Mouse (Mus musculus): ENCODE measurements around the gene 4933417A18Rik. TPM values are rescaled to one million over a fixed set of nuclear protein-coding genes. Genes with fewer than 3 reads are reported as not detected.
A peak's percentile ranks its signal among the peaks of the same experiment; 100 is the strongest.
"Not testable (repeated sequence)": the region's sequence is repeated elsewhere in the genome, so short reads cannot be mapped to it uniquely, and the experiment has no call there.

Gene 4933417A18Rik
- polyA plus RNA-seq, 1 experiment from 2014 or later = not detected

- H3K27ac ChIP-seq (ENCODE audit: low read depth, low read length) = no peak overlapping the region
- 84% methylated on average over 10 of the region's 10 CpGs for WGBS
- H3K4me2 ChIP-seq (ENCODE audit: low read depth, low read length, severe bottlenecking) = no peak overlapping the region
- no peak overlapping the region for H3K9ac ChIP-seq (ENCODE audit: low read length)
- ATAC-seq (replicated peaks; ENCODE audit: low FRiP score) (no peak), DNase-seq (ENCODE audit: low spot score) (no peak)
- no peaks in the 10 kb centered on the region for H3K27me3 ChIP-seq (ENCODE audit: control insufficient read depth, insufficient read depth, low read length)
- no peaks in the 10 kb centered on the region for H3K9me3 ChIP-seq (ENCODE audit: control insufficient read depth, low read length)
- H3K4me3 ChIP-seq (ENCODE audit: low read depth, low read length) = no peak overlapping the region
- no peaks in the 10 kb centered on the region for H3K36me3 ChIP-seq (ENCODE audit: control insufficient read depth, insufficient read depth, low read length)
- no peaks in the 10 kb centered on the region for H3K4me1 ChIP-seq (replicated peaks; ENCODE audit: control insufficient read depth, insufficient read depth, low read length)
Measured at GRCm38 (mm10) chr13:34934931-34935644, 10.9 kb downstream of the 4933417A18Rik start.

GRCm38 (mm10) chr13:34942370-34942769 is 18.2 kb downstream of the 4933417A18Rik start:
- no peaks in the 10 kb centered on the region for H3K9me3 ChIP-seq (ENCODE audit: control insufficient read depth, low read length)
- H3K4me1 ChIP-seq (replicated peaks; ENCODE audit: control insufficient read depth, insufficient read depth, low read length) = no peaks in the 10 kb centered on the region
- DNase-seq (ENCODE audit: low spot score) (no peak), ATAC-seq (replicated peaks; ENCODE audit: low FRiP score) (no peak)
- no peak overlapping the region for H3K9ac ChIP-seq (ENCODE audit: low read length)
- H3K27me3 ChIP-seq (ENCODE audit: control insufficient read depth, insufficient read depth, low read length) = no peaks in the 10 kb centered on the region
- H3K4me2 ChIP-seq (ENCODE audit: low read depth, low read length, severe bottlenecking) = no peak overlapping the region
- H3K36me3 ChIP-seq (ENCODE audit: control insufficient read depth, insufficient read depth, low read length) = no peaks in the 10 kb centered on the region
- no peak overlapping the region for H3K27ac ChIP-seq (ENCODE audit: low read depth, low read length)
- no peak overlapping the region for H3K4me3 ChIP-seq (ENCODE audit: low read depth, low read length)

- H3K9ac ChIP-seq (ENCODE audit: low read length); H3K4me1 ChIP-seq (replicated peaks; ENCODE audit: control insufficient read depth, insufficient read depth, low read length); DNase-seq (ENCODE audit: low spot score); H3K4me3 ChIP-seq (ENCODE audit: low read depth, low read length); ATAC-seq (replicated peaks; ENCODE audit: low FRiP score); H3K9me3 ChIP-seq (ENCODE audit: control insufficient read depth, low read length); H3K27ac ChIP-seq (ENCODE audit: low read depth, low read length); H3K4me2 ChIP-seq (ENCODE audit: low read depth, low read length, severe bottlenecking); H3K27me3 ChIP-seq (ENCODE audit: control insufficient read depth, insufficient read depth, low read length); H3K36me3 ChIP-seq (ENCODE audit: control insufficient read depth, insufficient read depth, low read length): not testable (repeated sequence)
- 96% methylated on average over 2 of the region's 2 CpGs for WGBS
Measured at GRCm38 (mm10) chr13:34951437-34951836, 27.2 kb downstream of the 4933417A18Rik start.

GRCm38 (mm10) chr13:34956901-34957300 is 32.7 kb downstream of the 4933417A18Rik start:
- Histone ChIP-seq H3K27ac (ENCODE audit: low read depth, low read length) (no peak overlapping the region), H3K9me3 (ENCODE audit: control insufficient read depth, low read length) (no peaks in the 10 kb centered on the region), H3K36me3 (ENCODE audit: control insufficient read depth, insufficient read depth, low read length) (no peaks in the 10 kb centered on the region), H3K4me1 (replicated peaks; ENCODE audit: control insufficient read depth, insufficient read depth, low read length) (no peaks in the 10 kb centered on the region), H3K27me3 (ENCODE audit: control insufficient read depth, insufficient read depth, low read length) (no peaks in the 10 kb centered on the region), H3K4me3 (ENCODE audit: low read depth, low read length) (no peak overlapping the region), H3K4me2 (ENCODE audit: low read depth, low read length, severe bottlenecking) (no peak overlapping the region), H3K9ac (ENCODE audit: low read length) (no peak overlapping the region)
- WGBS = 88% methylated on average over 4 of the region's 4 CpGs
- DNase-seq (ENCODE audit: low spot score) (no peak), ATAC-seq (replicated peaks; ENCODE audit: low FRiP score) (no peak)

GRCm38 (mm10) chr13:34958158-34958557 is 33.9 kb downstream of the 4933417A18Rik start:
- DNase-seq (ENCODE audit: low spot score); H3K4me2 ChIP-seq (ENCODE audit: low read depth, low read length, severe bottlenecking); H3K27ac ChIP-seq (ENCODE audit: low read depth, low read length); H3K4me3 ChIP-seq (ENCODE audit: low read depth, low read length); H3K36me3 ChIP-seq (ENCODE audit: control insufficient read depth, insufficient read depth, low read length); H3K4me1 ChIP-seq (replicated peaks; ENCODE audit: control insufficient read depth, insufficient read depth, low read length); H3K27me3 ChIP-seq (ENCODE audit: control insufficient read depth, insufficient read depth, low read length); H3K9me3 ChIP-seq (ENCODE audit: control insufficient read depth, low read length); ATAC-seq (replicated peaks; ENCODE audit: low FRiP score); H3K9ac ChIP-seq (ENCODE audit: low read length): not testable (repeated sequence)
- WGBS = 83% methylated on average over 3 of the region's 3 CpGs

DNA sequence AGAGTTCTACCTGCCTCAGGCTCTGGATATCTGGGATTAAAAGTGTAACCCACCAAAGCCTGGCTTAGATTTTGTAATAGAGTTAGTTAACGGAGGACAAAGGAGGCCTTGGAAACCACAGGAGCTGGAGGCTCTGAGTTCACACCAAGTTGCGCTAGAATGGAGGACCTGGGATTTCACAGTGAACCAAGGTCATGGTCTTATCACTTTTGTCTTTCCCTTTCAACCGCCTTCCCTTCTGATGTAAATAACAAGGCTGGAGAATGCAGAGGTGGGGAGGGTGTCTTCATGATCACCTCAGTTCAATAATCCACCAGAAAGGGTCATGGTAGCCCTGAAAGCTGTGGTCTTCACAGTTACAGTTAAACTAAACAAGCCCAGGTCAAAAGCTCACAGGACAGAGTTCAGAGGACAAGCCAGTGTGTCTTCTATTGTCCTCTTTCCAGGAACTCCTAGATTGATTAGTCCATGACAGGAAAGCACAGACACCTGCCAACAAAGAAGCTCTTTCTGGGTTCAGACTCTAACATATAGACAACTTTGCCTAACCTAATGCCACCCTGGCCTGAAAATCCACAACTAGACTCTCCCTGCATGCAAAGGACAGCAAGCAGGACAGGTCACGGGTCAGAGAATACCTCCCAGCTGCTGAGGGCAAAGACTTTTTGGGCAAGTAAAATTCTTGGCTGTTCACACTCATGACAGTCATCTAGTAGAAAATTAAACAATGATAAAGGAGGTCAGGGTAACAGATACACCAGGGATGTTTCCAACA is 37.0 kb downstream of the 4933417A18Rik start:
- Histone ChIP-seq H3K4me1 (replicated peaks; ENCODE audit: control insufficient read depth, insufficient read depth, low read length) (0 out of 2 replicates have a peak, but pooled peaks cover 3% of the 10 kb centered on the region), H3K9me3 (ENCODE audit: control insufficient read depth, low read length) (no peaks in the 10 kb centered on the region), H3K27ac (ENCODE audit: low read depth, low read length) (no peak overlapping the region), H3K36me3 (ENCODE audit: control insufficient read depth, insufficient read depth, low read length) (no peaks in the 10 kb centered on the region), H3K9ac (ENCODE audit: low read length) (no peak overlapping the region), H3K4me3 (ENCODE audit: low read depth, low read length) (no peak overlapping the region), H3K4me2 (ENCODE audit: low read depth, low read length, severe bottlenecking) (no peak overlapping the region), H3K27me3 (ENCODE audit: control insufficient read depth, insufficient read depth, low read length) (peaks cover 11% of the 10 kb centered on the region)
- 83% methylated on average over 4 of the region's 4 CpGs for WGBS
- DNase-seq (ENCODE audit: low spot score) (no peak), ATAC-seq (replicated peaks; ENCODE audit: low FRiP score) (no peak)

- Histone ChIP-seq H3K4me2 (ENCODE audit: low read depth, low read length, severe bottlenecking) (peak within 1 kb of the TSS; percentile 68), H3K36me3 (ENCODE audit: control insufficient read depth, insufficient read depth, low read length) (no peaks in the 10 kb centered on the region), H3K4me1 (replicated peaks; ENCODE audit: control insufficient read depth, insufficient read depth, low read length) (0 out of 2 replicates have a peak, but pooled peaks cover 3% of the 10 kb centered on the region), H3K4me3 (ENCODE audit: low read depth, low read length) (peak within 1 kb of the TSS; percentile 35), H3K27ac (ENCODE audit: low read depth, low read length) (no peak within 1 kb of the TSS), H3K9me3 (ENCODE audit: control insufficient read depth, low read length) (no peaks in the 10 kb centered on the region), H3K9ac (ENCODE audit: low read length) (peak within 1 kb of the TSS; percentile 20), H3K27me3 (ENCODE audit: control insufficient read depth, insufficient read depth, low read length) (peaks cover 11% of the 10 kb centered on the region)
- 3% methylated on average over 32 of the region's 32 CpGs for WGBS
- DNase-seq (ENCODE audit: low spot score) = peak; percentile 57
- peak; percentile 64 for ATAC-seq (replicated peaks; ENCODE audit: low FRiP score)
Measured at GRCm38 (mm10) chr13:34963511-34964397, 39.5 kb downstream of the 4933417A18Rik start, which contains the start of gene Eci3. TSS of gene Eci3 (minus strand) at chr13:34963810.

DNA sequence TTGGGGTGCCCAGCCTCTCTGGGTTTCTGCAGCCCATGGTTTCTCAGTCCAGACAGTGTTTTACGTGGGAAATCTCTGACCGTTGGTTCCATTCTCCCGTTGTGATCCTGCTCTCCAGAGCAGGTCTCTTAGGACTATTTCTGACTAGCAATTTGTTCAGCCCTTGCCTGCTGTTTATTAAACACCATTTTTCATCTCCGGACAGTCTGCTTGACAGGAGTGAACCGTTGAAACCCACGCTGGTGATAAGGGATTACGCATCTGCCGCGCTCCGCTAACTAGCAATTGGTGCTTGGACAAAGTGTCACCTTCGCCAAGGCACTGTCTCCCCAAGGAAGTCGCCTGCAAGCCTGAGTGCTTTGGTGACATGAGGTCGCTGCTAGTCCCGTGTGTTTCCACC is 40.2 kb downstream of the 4933417A18Rik start:
- Histone ChIP-seq H3K4me2 (ENCODE audit: low read depth, low read length, severe bottlenecking) (peak overlapping the region; percentile 68), H3K9ac (ENCODE audit: low read length) (no peak overlapping the region; the same call in 1 of the 2 replicates), H3K4me1 (replicated peaks; ENCODE audit: control insufficient read depth, insufficient read depth, low read length) (0 out of 2 replicates have a peak, but pooled peaks cover 3% of the 10 kb centered on the region), H3K27me3 (ENCODE audit: control insufficient read depth, insufficient read depth, low read length) (peaks cover 11% of the 10 kb centered on the region), H3K27ac (ENCODE audit: low read depth, low read length) (no peak overlapping the region), H3K4me3 (ENCODE audit: low read depth, low read length) (peak overlapping the region; percentile 35), H3K9me3 (ENCODE audit: control insufficient read depth, low read length) (no peaks in the 10 kb centered on the region), H3K36me3 (ENCODE audit: control insufficient read depth, insufficient read depth, low read length) (no peaks in the 10 kb centered on the region)
- WGBS = 3% methylated on average over 14 of the region's 14 CpGs
- no peak for ATAC-seq (replicated peaks; ENCODE audit: low FRiP score)
- peak; percentile 52 for DNase-seq (ENCODE audit: low spot score)
